Mouse (Mus musculus): ENCODE results near the gene Ppp1r13b. TPM values are rescaled to one million over a fixed set of nuclear protein-coding genes. Genes with fewer than 3 reads are reported as not detected.
A peak's percentile ranks its signal among the peaks of the same experiment; 100 is the strongest.

Gene Ppp1r13b
- polyA plus RNA-seq, 1 experiment, result 0.81 TPM

GRCm38 (mm10) chr12:111908997-111909550, 1.2 kb upstream of the Ppp1r13b start:
- TF ChIP-seq TAL1 (IDR thresholded peaks at IDR 0.05; ENCODE audit: low read length) (no peak), GATA1 (IDR thresholded peaks at IDR 0.05; ENCODE audit: low read length) (no peak)
- Histone ChIP-seq H3K9me3 (ENCODE audit: control insufficient read depth, low read length) (no peaks in the 10 kb centered on the region), H3K4me3 (replicated peaks) (peak overlapping the region; percentile 90), H3K4me1 (ENCODE audit: control insufficient read depth) (peaks cover 37% of the 10 kb centered on the region), H3K36me3 (ENCODE audit: control insufficient read depth) (no peaks in the 10 kb centered on the region), H3K27me3 (ENCODE audit: control insufficient read depth) (peaks cover 38% of the 10 kb centered on the region)

- H3K4me1 ChIP-seq (ENCODE audit: control insufficient read depth), result peaks cover 37% of the 10 kb centered on the region
- TF ChIP-seq GATA1 (IDR thresholded peaks at IDR 0.05; ENCODE audit: low read length) (no peak), TAL1 (IDR thresholded peaks at IDR 0.05; ENCODE audit: low read length) (no peak)
These were observed 454 bp downstream of the Ppp1r13b start for GRCm38 (mm10) chr12:111907421-111907891.

GRCm38 (mm10) chr12:111906309-111906875, 1.5 kb downstream of the Ppp1r13b start:
- H3K9me3 ChIP-seq (ENCODE audit: control insufficient read depth, low read length), result no peaks in the 10 kb centered on the region
- TF ChIP-seq GATA1 (IDR thresholded peaks at IDR 0.05; ENCODE audit: low read length) (no peak), TAL1 (IDR thresholded peaks at IDR 0.05; ENCODE audit: low read length) (no peak)
- peak overlapping the region; percentile 90 for H3K4me3 ChIP-seq (replicated peaks)
- no peaks in the 10 kb centered on the region; the same call in 1 of the 2 replicates for H3K36me3 ChIP-seq (ENCODE audit: control insufficient read depth)
- H3K4me1 ChIP-seq (ENCODE audit: control insufficient read depth), result peaks cover 37% of the 10 kb centered on the region
- peaks cover 30% of the 10 kb centered on the region for H3K27me3 ChIP-seq (ENCODE audit: control insufficient read depth)

More at GRCm38 (mm10) chr12:111907421-111907891, 454 bp downstream of the Ppp1r13b start:
- Histone ChIP-seq H3K4me3 (replicated peaks) (peak overlapping the region; percentile 90), H3K27me3 (ENCODE audit: control insufficient read depth) (peaks cover 32% of the 10 kb centered on the region), H3K36me3 (ENCODE audit: control insufficient read depth) (no peaks in the 10 kb centered on the region; the same call in 1 of the 2 replicates), H3K9me3 (ENCODE audit: control insufficient read depth, low read length) (no peaks in the 10 kb centered on the region)

GRCm38 (mm10) chr12:111902488-111902887, 5.4 kb downstream of the Ppp1r13b start:
- Histone ChIP-seq H3K27me3 (ENCODE audit: control insufficient read depth) (peaks cover 3% of the 10 kb centered on the region), H3K4me3 (replicated peaks) (no peak overlapping the region), H3K36me3 (ENCODE audit: control insufficient read depth) (no peaks in the 10 kb centered on the region; the same call in 1 of the 2 replicates), H3K4me1 (ENCODE audit: control insufficient read depth) (peaks cover 23% of the 10 kb centered on the region), H3K9me3 (ENCODE audit: control insufficient read depth, low read length) (no peaks in the 10 kb centered on the region)
- TF ChIP-seq TAL1 (IDR thresholded peaks at IDR 0.05; ENCODE audit: low read length), result no peak
- TF ChIP-seq GATA1 (IDR thresholded peaks at IDR 0.05; ENCODE audit: low read length), result no peak

DNA sequence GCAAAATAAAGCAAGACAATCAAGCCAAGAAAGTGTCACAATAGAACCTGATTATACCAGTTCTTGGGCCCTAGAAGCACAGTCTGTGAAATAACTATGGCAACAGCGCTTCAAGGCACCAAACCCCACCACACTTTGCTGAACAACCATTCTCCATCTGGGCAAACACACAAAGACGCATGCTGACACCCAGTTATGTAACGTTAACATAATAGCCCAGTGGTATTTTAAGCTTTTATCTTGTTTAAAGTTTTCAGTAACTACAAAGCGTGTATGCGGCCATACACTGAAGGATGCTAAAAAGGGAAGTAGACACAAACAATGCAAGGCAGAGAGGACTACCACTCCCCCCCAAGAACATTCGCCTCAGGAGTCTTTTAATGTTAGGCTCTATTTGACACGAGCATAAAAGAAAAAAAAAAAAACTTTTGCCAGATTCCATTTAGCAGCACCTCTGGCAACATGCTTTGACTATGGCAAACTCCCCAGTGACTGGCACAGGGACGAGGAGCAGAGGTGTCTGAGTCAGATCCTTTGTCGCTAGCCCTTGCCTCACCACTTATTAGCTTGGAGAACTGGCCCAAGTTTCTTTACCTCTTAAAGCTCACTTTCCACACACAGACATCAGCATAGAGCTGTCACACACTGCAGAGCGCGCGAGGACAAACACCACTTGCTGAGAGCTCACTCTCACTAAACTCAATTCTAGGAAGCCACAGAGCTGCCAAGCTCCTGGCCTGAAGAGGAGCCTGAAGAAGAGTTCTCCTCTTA, 6.6 kb downstream of the Ppp1r13b start:
- H3K4me3 ChIP-seq (replicated peaks), result no peak overlapping the region
- H3K4me1 ChIP-seq (ENCODE audit: control insufficient read depth), result peaks cover 23% of the 10 kb centered on the region
- H3K36me3 ChIP-seq (ENCODE audit: control insufficient read depth), result no peaks in the 10 kb centered on the region; the same call in 1 of the 2 replicates
- TF ChIP-seq GATA1 (IDR thresholded peaks at IDR 0.05; ENCODE audit: low read length), result no peak
- no peak for TF ChIP-seq TAL1 (IDR thresholded peaks at IDR 0.05; ENCODE audit: low read length)
- no peaks in the 10 kb centered on the region for H3K27me3 ChIP-seq (ENCODE audit: control insufficient read depth)
- no peaks in the 10 kb centered on the region for H3K9me3 ChIP-seq (ENCODE audit: control insufficient read depth, low read length)

- TF ChIP-seq TAL1 (IDR thresholded peaks at IDR 0.05; ENCODE audit: low read length) (no peak), GATA1 (IDR thresholded peaks at IDR 0.05; ENCODE audit: low read length) (no peak)
- H3K4me3 ChIP-seq (replicated peaks), result no peak overlapping the region
- H3K36me3 ChIP-seq (ENCODE audit: control insufficient read depth), result no peaks in the 10 kb centered on the region; the same call in 1 of the 2 replicates
- no peaks in the 10 kb centered on the region for H3K27me3 ChIP-seq (ENCODE audit: control insufficient read depth)
- H3K9me3 ChIP-seq (ENCODE audit: control insufficient read depth, low read length), result no peaks in the 10 kb centered on the region
- peaks cover 26% of the 10 kb centered on the region for H3K4me1 ChIP-seq (ENCODE audit: control insufficient read depth)
These were observed 8.3 kb downstream of the Ppp1r13b start for GRCm38 (mm10) chr12:111899646-111900045.

- Histone ChIP-seq H3K9me3 (ENCODE audit: control insufficient read depth, low read length) (no peaks in the 10 kb centered on the region), H3K36me3 (ENCODE audit: control insufficient read depth) (no peaks in the 10 kb centered on the region; the same call in 1 of the 2 replicates), H3K4me3 (replicated peaks) (no peak overlapping the region), H3K4me1 (ENCODE audit: control insufficient read depth) (peaks cover 29% of the 10 kb centered on the region), H3K27me3 (ENCODE audit: control insufficient read depth) (no peaks in the 10 kb centered on the region)
- TF ChIP-seq TAL1 (IDR thresholded peaks at IDR 0.05; ENCODE audit: low read length) (no peak), GATA1 (IDR thresholded peaks at IDR 0.05; ENCODE audit: low read length) (no peak)
These were observed 9.2 kb downstream of the Ppp1r13b start for GRCm38 (mm10) chr12:111898686-111899085.

- peak overlapping the region; percentile 13 for H3K4me3 ChIP-seq (replicated peaks)
- H3K4me1 ChIP-seq (ENCODE audit: control insufficient read depth), result peaks cover 33% of the 10 kb centered on the region
These were observed 10.8 kb downstream of the Ppp1r13b start for GRCm38 (mm10) chr12:111896908-111897661.

More at GRCm38 (mm10) chr12:111896908-111897661, 10.8 kb downstream of the Ppp1r13b start:
- TF ChIP-seq TAL1 (IDR thresholded peaks at IDR 0.05; ENCODE audit: low read length) (no peak), GATA1 (IDR thresholded peaks at IDR 0.05; ENCODE audit: low read length) (0 out of 2 replicates have a peak, but pooled peaks have one; percentile 28)
- Histone ChIP-seq H3K27me3 (ENCODE audit: control insufficient read depth) (no peaks in the 10 kb centered on the region), H3K9me3 (ENCODE audit: control insufficient read depth, low read length) (no peaks in the 10 kb centered on the region), H3K36me3 (ENCODE audit: control insufficient read depth) (no peaks in the 10 kb centered on the region; the same call in 1 of the 2 replicates)
